Mouse (Mus musculus) thymus, postnatal 4 days (tissue): ENCODE measurements around the gene Clk1.
"Not testable (repeated sequence)": the region's sequence is repeated elsewhere in the genome, so short reads cannot be mapped to it uniquely, and the experiment has no call there.

Experiments
- DNase-seq: peaks from one replicate; pipeline ENCODE4 v3.0.0; 2021

Gene Clk1

GRCm38 (mm10) chr1:58403745-58404144 lies 20.1 kb downstream of the Clk1 start:
- DNase-seq: no peak

GRCm38 (mm10) chr1:58401396-58401795 lies 22.5 kb downstream of the Clk1 start:
- no peak for DNase-seq

- DNase-seq: no peak
These were observed 26.1 kb downstream of the Clk1 start for GRCm38 (mm10) chr1:58397731-58398130.

- DNase-seq: no peak
These were observed 27.7 kb downstream of the Clk1 start for GRCm38 (mm10) chr1:58396179-58396578.

- no peak for DNase-seq
These were observed 28.5 kb downstream of the Clk1 start for GRCm38 (mm10) chr1:58395341-58395740.

GRCm38 (mm10) chr1:58393284-58394195 lies 30.3 kb downstream of the Clk1 start:
- DNase-seq: peak; percentile 67

- DNase-seq: peak; percentile 96
These were observed 31.1 kb downstream of the Clk1 start, which contains the start of gene Bzw1 for GRCm38 (mm10) chr1:58392652-58393283. Gene Bzw1 (plus strand): TSS chr1:58392898.

- no peak for DNase-seq
These were observed 31.6 kb downstream of the Clk1 start for GRCm38 (mm10) chr1:58392268-58392651.

- no peak for DNase-seq
These were observed 32.2 kb downstream of the Clk1 start for GRCm38 (mm10) chr1:58391421-58392267.

- DNase-seq: no peak
These were observed 41.1 kb downstream of the Clk1 start for GRCm38 (mm10) chr1:58382586-58383281.

- no peak for DNase-seq
These were observed 48.2 kb downstream of the Clk1 start for GRCm38 (mm10) chr1:58375574-58376147.

- not testable (repeated sequence) for DNase-seq
These were observed 49.6 kb downstream of the Clk1 start for GRCm38 (mm10) chr1:58374266-58374665.

- no peak for DNase-seq
These were observed 54.1 kb downstream of the Clk1 start for GRCm38 (mm10) chr1:58369716-58370115.

- DNase-seq: no peak
These were observed 57.0 kb downstream of the Clk1 start for GRCm38 (mm10) chr1:58366737-58367471.

GRCm38 (mm10) chr1:58365829-58366228 lies 58.0 kb downstream of the Clk1 start:
- no peak for DNase-seq

GRCm38 (mm10) chr1:58364551-58364950 lies 59.3 kb downstream of the Clk1 start:
- no peak for DNase-seq

- no peak for DNase-seq
These were observed 61.6 kb downstream of the Clk1 start for GRCm38 (mm10) chr1:58362296-58362695.
